Mouse (Mus musculus): ENCODE data around the gene Siglech. TPM values are rescaled to one million over a fixed set of nuclear protein-coding genes. Genes with fewer than 3 reads are reported as not detected.
"Not testable (repeated sequence)": the region's sequence is repeated elsewhere in the genome, so short reads cannot be mapped to it uniquely, and the experiment has no call there.

Siglech gene
- polyA plus RNA-seq, 1 experiment, result not detected

DNA sequence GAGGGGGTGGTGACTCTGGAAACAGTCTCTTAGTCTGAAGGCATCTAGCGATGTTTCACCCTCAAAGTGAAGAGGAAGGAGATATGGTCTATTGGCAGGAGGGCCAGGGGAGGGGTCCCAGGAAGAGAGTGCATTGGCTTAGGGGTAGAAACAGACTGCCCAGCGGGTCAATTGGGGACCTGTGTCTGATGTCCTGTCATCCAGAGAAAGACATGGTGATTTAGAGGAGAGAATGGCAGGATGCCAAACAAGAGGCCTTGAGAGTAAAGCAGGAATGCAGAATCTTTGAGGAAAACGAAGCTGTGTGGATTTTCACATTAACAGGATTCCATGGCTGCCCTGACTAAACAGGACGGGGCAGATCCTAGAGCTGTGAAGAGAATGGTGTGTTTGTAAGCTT is 12.0 kb downstream of the Siglech start:
- Histone ChIP-seq H3K4me3 (replicated peaks) (no peak overlapping the region), H3K27me3 (ENCODE audit: control insufficient read depth) (no peaks in the 10 kb centered on the region), H3K9me3 (ENCODE audit: control insufficient read depth, low read length) (no peaks in the 10 kb centered on the region), H3K36me3 (ENCODE audit: control insufficient read depth) (no peaks in the 10 kb centered on the region), H3K4me1 (ENCODE audit: control insufficient read depth) (no peaks in the 10 kb centered on the region)
- no peak for TF ChIP-seq TAL1 (IDR thresholded peaks at IDR 0.05; ENCODE audit: low read length)
- TF ChIP-seq GATA1 (IDR thresholded peaks at IDR 0.05; ENCODE audit: low read length), result no peak

DNA sequence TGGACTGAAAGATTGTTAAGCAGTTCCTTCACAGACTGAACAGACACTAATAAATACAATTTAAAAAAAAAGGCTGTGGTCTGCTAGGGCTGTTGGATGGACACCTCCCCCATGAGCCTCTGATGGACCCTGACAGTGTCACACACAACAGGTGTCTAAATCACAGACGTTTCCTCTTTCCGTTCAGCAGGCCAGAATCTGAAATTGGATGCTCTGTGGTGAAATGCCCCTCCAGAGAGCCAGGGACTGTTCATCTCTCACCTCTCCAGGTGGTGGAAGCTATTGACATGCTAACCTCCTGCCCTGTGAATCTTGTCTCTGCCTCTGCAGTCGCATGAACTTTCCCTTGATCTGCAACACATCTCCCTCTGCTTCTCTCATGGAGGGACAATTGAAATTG is 14.5 kb downstream of the Siglech start:
- TF ChIP-seq GATA1 (IDR thresholded peaks at IDR 0.05; ENCODE audit: low read length), result no peak
- no peak for TF ChIP-seq TAL1 (IDR thresholded peaks at IDR 0.05; ENCODE audit: low read length)
- H3K4me3 ChIP-seq (replicated peaks), result no peak overlapping the region
- no peaks in the 10 kb centered on the region for H3K36me3 ChIP-seq (ENCODE audit: control insufficient read depth)
- no peaks in the 10 kb centered on the region for H3K4me1 ChIP-seq (ENCODE audit: control insufficient read depth)
- no peaks in the 10 kb centered on the region for H3K9me3 ChIP-seq (ENCODE audit: control insufficient read depth, low read length)
- no peaks in the 10 kb centered on the region for H3K27me3 ChIP-seq (ENCODE audit: control insufficient read depth)

DNA sequence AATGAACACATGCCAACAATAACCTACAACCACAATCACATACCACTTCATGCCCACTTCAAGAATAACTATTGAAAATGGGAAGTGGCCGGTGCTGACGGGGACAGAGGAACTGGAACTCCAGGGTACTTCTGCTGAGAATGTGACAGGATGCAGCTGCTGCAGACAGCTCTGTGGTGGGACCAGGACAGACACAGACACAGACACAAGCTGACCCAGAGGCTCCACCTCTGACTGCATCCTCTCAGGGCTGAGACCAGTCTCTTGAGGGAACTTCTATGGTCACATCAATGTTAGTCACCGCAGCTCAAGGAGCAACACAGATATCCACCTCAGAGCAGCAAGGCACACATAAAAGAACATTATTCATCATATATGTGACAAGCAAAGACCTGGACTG is 16.6 kb downstream of the Siglech start:
- no peaks in the 10 kb centered on the region for H3K4me1 ChIP-seq (ENCODE audit: control insufficient read depth)
- no peak overlapping the region for H3K4me3 ChIP-seq (replicated peaks)
- no peak for TF ChIP-seq TAL1 (IDR thresholded peaks at IDR 0.05; ENCODE audit: low read length)
- TF ChIP-seq GATA1 (IDR thresholded peaks at IDR 0.05; ENCODE audit: low read length), result no peak

DNA sequence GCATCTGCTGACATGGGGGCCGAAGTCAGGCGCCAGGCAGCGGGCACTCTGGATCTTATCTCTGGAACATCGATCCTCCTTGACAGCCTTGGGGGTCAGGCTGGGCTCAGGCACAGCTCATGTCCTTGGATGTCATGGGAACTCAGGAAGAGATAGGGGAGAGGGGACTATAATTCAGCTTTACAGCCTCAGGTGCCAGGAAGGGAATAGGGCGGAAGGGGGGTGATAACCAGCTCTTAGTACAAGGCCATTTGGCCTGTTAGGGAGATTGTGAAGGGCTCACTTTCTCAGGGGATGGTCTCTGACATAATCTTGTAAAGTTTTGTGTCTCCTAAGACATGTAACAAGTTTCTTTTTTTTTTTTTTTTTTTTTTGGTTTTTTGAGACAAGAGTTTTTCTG is 22.6 kb downstream of the Siglech start:
- not testable (repeated sequence) for H3K4me3 ChIP-seq (replicated peaks); H3K9me3 ChIP-seq (ENCODE audit: control insufficient read depth, low read length); H3K36me3 ChIP-seq (ENCODE audit: control insufficient read depth); H3K27me3 ChIP-seq (ENCODE audit: control insufficient read depth)
- H3K4me1 ChIP-seq (ENCODE audit: control insufficient read depth), result peaks cover 25% of the 10 kb centered on the region

More for the DNA sequence above, 16.6 kb downstream of the Siglech start:
- H3K9me3 ChIP-seq (ENCODE audit: control insufficient read depth, low read length), result no peaks in the 10 kb centered on the region
- H3K36me3 ChIP-seq (ENCODE audit: control insufficient read depth), result no peaks in the 10 kb centered on the region
- H3K27me3 ChIP-seq (ENCODE audit: control insufficient read depth), result no peaks in the 10 kb centered on the region

DNA sequence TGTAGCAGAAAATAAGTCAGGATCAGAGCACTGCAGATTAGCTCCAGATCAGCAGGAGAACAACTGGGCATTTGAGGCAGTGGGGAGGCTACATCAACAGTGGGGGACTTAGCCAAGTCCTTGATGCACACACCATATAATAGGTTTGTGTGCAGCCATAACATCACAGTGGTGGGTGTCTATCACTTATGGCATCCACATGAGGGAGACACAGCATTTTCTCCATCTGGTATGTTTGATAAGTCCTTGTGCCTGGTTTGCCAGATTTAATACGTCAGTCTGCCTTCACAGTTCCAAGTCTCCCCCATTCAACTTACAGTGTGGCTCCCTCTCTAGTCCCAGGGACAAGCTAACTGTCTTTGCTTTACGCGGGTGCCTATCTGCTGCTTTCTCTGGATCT is 24.3 kb downstream of the Siglech start:
- H3K36me3 ChIP-seq (ENCODE audit: control insufficient read depth), result peaks cover 14% of the 10 kb centered on the region
- no peak overlapping the region for H3K4me3 ChIP-seq (replicated peaks)
- no peaks in the 10 kb centered on the region for H3K9me3 ChIP-seq (ENCODE audit: control insufficient read depth, low read length)
- H3K27me3 ChIP-seq (ENCODE audit: control insufficient read depth), result no peaks in the 10 kb centered on the region
- peaks cover 31% of the 10 kb centered on the region for H3K4me1 ChIP-seq (ENCODE audit: control insufficient read depth)
- TF ChIP-seq GATA1 (IDR thresholded peaks at IDR 0.05; ENCODE audit: low read length), result no peak
- no peak for TF ChIP-seq TAL1 (IDR thresholded peaks at IDR 0.05; ENCODE audit: low read length)

DNA sequence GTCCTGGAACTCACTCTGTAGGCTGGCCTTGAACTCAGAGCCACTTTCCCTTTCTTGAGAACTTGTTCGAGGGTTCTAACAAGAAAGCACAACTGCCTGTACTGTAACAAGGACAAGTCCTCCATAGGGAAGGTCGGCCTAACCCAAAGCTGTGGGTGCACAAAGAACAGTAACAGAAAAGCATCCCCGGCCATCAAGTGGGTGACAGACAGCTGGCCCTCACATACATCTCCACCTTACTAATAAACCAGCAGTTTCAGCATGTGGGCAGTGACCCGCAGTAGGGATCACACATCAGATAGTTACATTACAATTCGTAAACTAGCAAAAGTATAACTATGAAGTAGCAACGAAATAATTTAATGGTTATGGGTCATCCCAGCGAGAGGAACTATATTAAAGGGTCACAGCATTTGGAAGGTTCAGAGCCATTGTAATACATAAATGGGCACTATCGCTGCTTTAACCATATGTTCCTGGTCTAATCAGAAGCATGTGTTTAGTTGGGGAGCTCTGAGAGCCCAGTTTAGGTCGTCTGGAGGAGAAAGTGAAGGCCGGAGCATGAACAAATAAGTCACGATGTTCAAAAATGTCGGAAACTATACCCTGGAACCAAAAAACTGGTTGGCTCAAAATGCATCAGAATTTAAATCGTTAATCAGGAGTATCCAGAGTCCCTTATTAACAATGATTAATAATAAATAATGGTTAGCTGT is 25.4 kb downstream of the Siglech start:
- Histone ChIP-seq H3K9me3 (ENCODE audit: control insufficient read depth, low read length) (no peaks in the 10 kb centered on the region), H3K27me3 (ENCODE audit: control insufficient read depth) (no peaks in the 10 kb centered on the region), H3K4me1 (ENCODE audit: control insufficient read depth) (peaks cover 31% of the 10 kb centered on the region), H3K4me3 (replicated peaks) (peak overlapping the region; percentile 83), H3K36me3 (ENCODE audit: control insufficient read depth) (peaks cover 23% of the 10 kb centered on the region)
- no peak for TF ChIP-seq TAL1 (IDR thresholded peaks at IDR 0.05; ENCODE audit: low read length)
- no peak for TF ChIP-seq GATA1 (IDR thresholded peaks at IDR 0.05; ENCODE audit: low read length)

DNA sequence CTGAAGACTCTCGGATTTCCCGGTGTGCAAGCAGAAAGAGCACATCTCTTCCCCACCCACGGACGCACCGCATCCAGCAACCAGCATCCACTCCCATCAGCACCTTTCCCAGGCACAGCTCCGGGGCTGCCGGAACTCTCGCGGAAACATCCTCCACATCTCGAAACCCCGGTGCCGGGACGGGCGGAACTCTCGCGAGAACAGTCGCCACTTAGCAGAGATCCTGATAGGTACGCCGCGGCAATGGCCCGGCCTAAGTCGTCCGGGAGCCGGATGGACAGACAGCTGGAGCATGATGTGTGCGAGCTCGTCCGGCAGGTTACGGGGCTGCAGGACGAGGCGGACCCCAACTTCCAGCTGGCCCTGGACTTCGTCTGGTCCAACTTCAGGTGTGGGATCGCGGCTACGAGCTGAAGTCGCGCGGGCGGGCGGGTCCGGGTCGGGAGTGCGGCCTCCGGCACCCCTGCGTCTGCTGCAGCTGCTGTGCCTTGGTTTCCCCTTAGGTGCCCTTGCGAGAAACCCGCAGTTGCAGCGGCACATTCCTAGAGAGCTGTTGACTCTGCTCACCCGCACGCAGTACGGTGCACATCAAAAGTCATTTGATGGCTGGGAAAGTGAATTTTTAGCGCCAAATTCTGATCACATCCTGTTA is 26.1 kb downstream of the Siglech start, which contains the start of gene Tubgcp5:
Gene Tubgcp5, plus strand, starts transcription at position 203 of the 652 bp plus-strand sequence.
- TF ChIP-seq TAL1 (IDR thresholded peaks at IDR 0.05; ENCODE audit: low read length) (no peak), GATA1 (IDR thresholded peaks at IDR 0.05; ENCODE audit: low read length) (no peak; the same call in 1 of the 2 replicates)
- Histone ChIP-seq H3K4me1 (ENCODE audit: control insufficient read depth) (peaks cover 31% of the 10 kb centered on the region), H3K27me3 (ENCODE audit: control insufficient read depth) (no peaks in the 10 kb centered on the region), H3K4me3 (replicated peaks) (peak within 1 kb of the TSS; percentile 83), H3K9me3 (ENCODE audit: control insufficient read depth, low read length) (no peaks in the 10 kb centered on the region), H3K36me3 (ENCODE audit: control insufficient read depth) (peaks cover 30% of the 10 kb centered on the region)

DNA sequence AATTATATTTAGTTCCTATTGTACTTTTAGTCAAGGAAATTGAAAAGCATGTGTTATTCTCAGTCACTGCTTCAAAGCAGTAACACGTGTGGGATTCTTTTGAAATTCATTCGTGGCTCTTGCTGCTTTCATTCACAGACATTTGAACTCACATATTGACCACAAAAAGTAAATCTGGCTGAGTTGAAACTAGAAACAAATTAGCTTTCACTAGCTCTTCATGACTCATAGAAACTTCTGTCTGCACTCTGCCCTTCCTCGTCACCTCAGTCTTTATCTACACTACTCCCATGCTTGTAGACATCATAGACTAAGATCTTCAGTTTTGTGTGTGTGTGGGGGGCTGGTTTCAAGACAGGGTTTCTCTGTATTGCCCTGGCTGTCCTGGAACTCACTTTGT is 32.0 kb downstream of the Siglech start:
- Histone ChIP-seq H3K4me1 (ENCODE audit: control insufficient read depth) (peaks cover 11% of the 10 kb centered on the region), H3K4me3 (replicated peaks) (no peak overlapping the region), H3K9me3 (ENCODE audit: control insufficient read depth, low read length) (no peaks in the 10 kb centered on the region), H3K27me3 (ENCODE audit: control insufficient read depth) (no peaks in the 10 kb centered on the region), H3K36me3 (ENCODE audit: control insufficient read depth) (peaks cover 79% of the 10 kb centered on the region)
- no peak for TF ChIP-seq GATA1 (IDR thresholded peaks at IDR 0.05; ENCODE audit: low read length)
- no peak for TF ChIP-seq TAL1 (IDR thresholded peaks at IDR 0.05; ENCODE audit: low read length)

DNA sequence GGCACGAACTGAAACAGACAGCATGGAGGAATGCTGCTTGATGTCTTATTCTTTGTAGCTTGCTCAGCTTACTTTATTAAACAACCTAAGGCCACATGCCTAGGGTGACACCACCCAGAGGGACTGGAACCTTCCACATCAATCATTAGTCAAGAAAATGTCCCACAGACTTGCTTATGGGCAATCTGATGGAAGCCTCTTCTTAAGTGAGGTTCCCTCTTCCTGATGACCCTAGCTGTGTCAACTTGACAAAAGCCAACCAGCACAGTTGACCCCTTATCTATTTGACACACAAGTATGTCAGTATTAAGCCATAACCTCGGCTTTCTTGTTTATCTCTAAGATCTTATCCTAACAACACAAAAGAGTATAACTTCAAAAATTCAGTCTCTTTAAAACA is 42.0 kb downstream of the Siglech start:
- Histone ChIP-seq H3K27me3 (ENCODE audit: control insufficient read depth) (no peaks in the 10 kb centered on the region), H3K9me3 (ENCODE audit: control insufficient read depth, low read length) (no peaks in the 10 kb centered on the region), H3K4me3 (replicated peaks) (no peak overlapping the region), H3K36me3 (ENCODE audit: control insufficient read depth) (peaks cover 84% of the 10 kb centered on the region), H3K4me1 (ENCODE audit: control insufficient read depth) (no peaks in the 10 kb centered on the region)
- no peak for TF ChIP-seq GATA1 (IDR thresholded peaks at IDR 0.05; ENCODE audit: low read length)
- no peak for TF ChIP-seq TAL1 (IDR thresholded peaks at IDR 0.05; ENCODE audit: low read length)
